ENCODE assay signal across 8 mouse cellular contexts in genomic region chr7:16874190-16874589, GRCm38 (mm10). TPM values are rescaled to one million over a fixed set of nuclear protein-coding genes. Genes with fewer than 3 reads are reported as not detected.
A peak's percentile ranks its signal among the peaks of the same experiment; 100 is the strongest.
DNase-seq lines count a peak whose midpoint lies in the region; ATAC-seq and TF ChIP-seq lines count a peak whose summit lies in the region.

No protein-coding gene starts in this region.

- H3K9ac ChIP-seq in embryonic facial prominence, embryonic 12.5 days: no peak overlapping the region; the same call in 1 of the 2 replicates
- no peak overlapping the region for H3K9ac ChIP-seq in limb, embryonic 13.5 days
- H3K9ac ChIP-seq in midbrain, embryonic 15.5 days: no peak overlapping the region

- H3K4me1 ChIP-seq in embryonic facial prominence, embryonic 12.5 days: peaks cover 13% of the 10 kb centered on the region
- H3K4me1 ChIP-seq in kidney, adult 2 months (ENCODE audit: control insufficient read depth, insufficient read depth, low read length): no peaks in the 10 kb centered on the region
- H3K4me1 ChIP-seq in limb, embryonic 13.5 days: peaks cover 26% of the 10 kb centered on the region
- peaks cover 34% of the 10 kb centered on the region for H3K4me1 ChIP-seq in midbrain, embryonic 15.5 days

- peak overlapping the region; percentile 79 for H3K4me2 ChIP-seq in embryonic facial prominence, embryonic 12.5 days (replicated peaks)
- H3K4me2 ChIP-seq in limb, embryonic 13.5 days (replicated peaks): peak overlapping the region; percentile 91
- H3K4me2 ChIP-seq in midbrain, embryonic 15.5 days: peak overlapping the region; percentile 39

- H3K27me3 ChIP-seq in embryonic facial prominence, embryonic 12.5 days: no peaks in the 10 kb centered on the region
- H3K27me3 ChIP-seq in kidney, adult 2 months (replicated peaks; ENCODE audit: control insufficient read depth, insufficient read depth, low read length): no peaks in the 10 kb centered on the region
- H3K27me3 ChIP-seq in limb, embryonic 13.5 days: no peaks in the 10 kb centered on the region
- no peaks in the 10 kb centered on the region for H3K27me3 ChIP-seq in midbrain, embryonic 15.5 days (replicated peaks)

- WGBS in embryonic facial prominence, embryonic 12.5 days: 4% methylated on average over 17 of the region's 17 CpGs
- WGBS in kidney, adult 2 months: 2% methylated on average over 17 of the region's 17 CpGs
- WGBS in limb, embryonic 13.5 days: 4% methylated on average over 17 of the region's 17 CpGs
- WGBS in midbrain, embryonic 15.5 days: 5% methylated on average over 17 of the region's 17 CpGs

- peak overlapping the region; percentile 91 for H3K27ac ChIP-seq in embryonic facial prominence, embryonic 12.5 days
- peak overlapping the region; percentile 29 for H3K27ac ChIP-seq in kidney, adult 2 months (ENCODE audit: insufficient read depth, low read depth, low read length)
- peak overlapping the region; percentile 93 for H3K27ac ChIP-seq in limb, embryonic 13.5 days
- peak overlapping the region; percentile 76 for H3K27ac ChIP-seq in midbrain, embryonic 15.5 days

- H3K36me3 ChIP-seq in embryonic facial prominence, embryonic 12.5 days: peaks cover 18% of the 10 kb centered on the region
- no peaks in the 10 kb centered on the region for H3K36me3 ChIP-seq in kidney, adult 2 months (ENCODE audit: control insufficient read depth, insufficient read depth, low read length)
- H3K36me3 ChIP-seq in limb, embryonic 13.5 days: peaks cover 42% of the 10 kb centered on the region
- no peaks in the 10 kb centered on the region for H3K36me3 ChIP-seq in midbrain, embryonic 15.5 days (replicated peaks)

- peak; percentile 94 for TF ChIP-seq CTCF in kidney, adult 2 months (conservative IDR thresholded peaks at IDR 0.05; ENCODE audit: insufficient read depth, insufficient read length, low read depth, low read length)

- DNase-seq in urinary bladder, adult 18-20 months (ENCODE audit: low spot score in 2 of 2): peak; percentile 58 to 64
- DNase-seq in urinary bladder, postnatal 10 days (ENCODE audit: low spot score): no peak
- DNase-seq in heart, adult 18-20 months: peak; percentile 82 to 84
- peak; percentile 79 for DNase-seq in kidney, adult 2 months
- DNase-seq in spleen, postnatal 14 days (ENCODE audit: low spot score in 2 of 2): peak; percentile 57 to 72

- H3K4me3 ChIP-seq in embryonic facial prominence, embryonic 12.5 days: peak overlapping the region; percentile 89
- no peak overlapping the region for H3K4me3 ChIP-seq in kidney, adult 2 months (ENCODE audit: insufficient read depth, low read depth, low read length)
- H3K4me3 ChIP-seq in limb, embryonic 13.5 days: peak overlapping the region; percentile 38
- peak overlapping the region; percentile 35 for H3K4me3 ChIP-seq in midbrain, embryonic 15.5 days

- H3K9me3 ChIP-seq in embryonic facial prominence, embryonic 12.5 days: no peaks in the 10 kb centered on the region
- H3K9me3 ChIP-seq in limb, embryonic 13.5 days: no peaks in the 10 kb centered on the region
- H3K9me3 ChIP-seq in midbrain, embryonic 15.5 days: no peaks in the 10 kb centered on the region

- no peak for TF ChIP-seq POLR2A in kidney, adult 2 months (IDR thresholded peaks at IDR 0.05; ENCODE audit: low read depth, low read length)

- no peak for ATAC-seq in embryonic facial prominence, embryonic 12.5 days (ENCODE audit: insufficient number of reproducible peaks, insufficient read depth, low FRiP score, low TSS enrichment)
- no peak for ATAC-seq in limb, embryonic 13.5 days (ENCODE audit: low FRiP score, low read depth)
- ATAC-seq in midbrain, embryonic 15.5 days (replicated peaks): no peak

RNA-seq across cellular contexts. Expression of gene Dact3, which starts 0.9 kb away (rescaled TPM):
- 13.4 and 14.6 TPM in 2 replicates for polyA plus RNA-seq in embryonic facial prominence, embryonic 12.5 days (2016; fragmentation: Nextera tagmentation; extraction: Ambion mirVana)
- 1 to 10 TPM; 8.7 to 9.4 TPM for total RNA-seq in heart, adult 18-20 months (2021)
- 5.5 and 7.5 TPM in 2 replicates for polyA plus RNA-seq in kidney, adult 2 months (2012; rRNA removed)
- 5.1 and 6.1 TPM in 2 replicates for polyA plus RNA-seq in limb, embryonic 13.5 days (2015; fragmentation: Nextera tagmentation; extraction: Ambion mirVana)
- polyA plus RNA-seq in midbrain, embryonic 15.5 days (2015; fragmentation: Nextera tagmentation; extraction: Ambion mirVana): 4.7 and 4.8 TPM in 2 replicates

RNA-seq across cellular contexts. Expression of gene Gng8, which starts 17.4 kb away (rescaled TPM):
- polyA plus RNA-seq in embryonic facial prominence, embryonic 12.5 days (2016; fragmentation: Nextera tagmentation; extraction: Ambion mirVana): 21.5 and 22.7 TPM in 2 replicates
- under 1 TPM in 1 of 2 experiments, not detected in 1; 0.47 TPM for total RNA-seq in heart, adult 18-20 months (2021)
- polyA plus RNA-seq in kidney, adult 2 months (2012; rRNA removed): 3.6 and 3.7 TPM in 2 replicates
- 15.4 and 16.0 TPM in 2 replicates for polyA plus RNA-seq in limb, embryonic 13.5 days (2015; fragmentation: Nextera tagmentation; extraction: Ambion mirVana)
- 9.7 and 16.6 TPM in 2 replicates for polyA plus RNA-seq in midbrain, embryonic 15.5 days (2015; fragmentation: Nextera tagmentation; extraction: Ambion mirVana)

RNA-seq across cellular contexts. Expression of gene Prkd2, which starts 31.5 kb away (rescaled TPM):
- polyA plus RNA-seq in embryonic facial prominence, embryonic 12.5 days (2016; fragmentation: Nextera tagmentation; extraction: Ambion mirVana): 15.3 and 16.8 TPM in 2 replicates
- total RNA-seq in heart, adult 18-20 months (2021): 10 to 100 TPM; 19.7 to 22.2 TPM
- polyA plus RNA-seq in kidney, adult 2 months (2012; rRNA removed): 18.3 and 23.3 TPM in 2 replicates
- polyA plus RNA-seq in limb, embryonic 13.5 days (2015; fragmentation: Nextera tagmentation; extraction: Ambion mirVana): 20.8 and 20.9 TPM in 2 replicates
- 6.7 TPM in 2 replicates for polyA plus RNA-seq in midbrain, embryonic 15.5 days (2015; fragmentation: Nextera tagmentation; extraction: Ambion mirVana)

RNA-seq across cellular contexts. Expression of gene Ptgir, which starts 32.1 kb away (rescaled TPM):
- polyA plus RNA-seq in embryonic facial prominence, embryonic 12.5 days (2016; fragmentation: Nextera tagmentation; extraction: Ambion mirVana): 1.7 and 2.2 TPM in 2 replicates
- total RNA-seq in heart, adult 18-20 months (2021): 1 to 10 TPM; 1.5 TPM
- polyA plus RNA-seq in kidney, adult 2 months (2012; rRNA removed): 4.0 and 5.0 TPM in 2 replicates
- polyA plus RNA-seq in limb, embryonic 13.5 days (2015; fragmentation: Nextera tagmentation; extraction: Ambion mirVana): 2.0 TPM in 2 replicates
- polyA plus RNA-seq in midbrain, embryonic 15.5 days (2015; fragmentation: Nextera tagmentation; extraction: Ambion mirVana): 0.42 and 0.43 TPM in 2 replicates

RNA-seq across cellular contexts. Expression of gene Calm3, which starts 49.7 kb away (rescaled TPM):
- polyA plus RNA-seq in embryonic facial prominence, embryonic 12.5 days (2016; fragmentation: Nextera tagmentation; extraction: Ambion mirVana): 123 and 134 TPM in 2 replicates
- total RNA-seq in heart, adult 18-20 months (2021): 100 to 1,000 TPM; 166 to 200 TPM
- 305 and 325 TPM in 2 replicates for polyA plus RNA-seq in kidney, adult 2 months (2012; rRNA removed)
- 103 and 115 TPM in 2 replicates for polyA plus RNA-seq in limb, embryonic 13.5 days (2015; fragmentation: Nextera tagmentation; extraction: Ambion mirVana)
- polyA plus RNA-seq in midbrain, embryonic 15.5 days (2015; fragmentation: Nextera tagmentation; extraction: Ambion mirVana): 351 and 370 TPM in 2 replicates

Comparison
In these comparisons a context has a peak if more than half of its experiments do, and no peak if none do; other contexts are left out.
1. H3K27ac ChIP-seq: peak in every context shown above with its lines; median percentile 93 in limb, embryonic 13.5 days; 91 in embryonic facial prominence, embryonic 12.5 days; 76 in midbrain, embryonic 15.5 days; 29 in kidney, adult 2 months.
2. H3K4me2 ChIP-seq: peak in every context shown above with its lines; median percentile 91 in limb, embryonic 13.5 days; 79 in embryonic facial prominence, embryonic 12.5 days; 39 in midbrain, embryonic 15.5 days.